Mouse (Mus musculus): ENCODE results near the gene Trp53i13.

DNA sequence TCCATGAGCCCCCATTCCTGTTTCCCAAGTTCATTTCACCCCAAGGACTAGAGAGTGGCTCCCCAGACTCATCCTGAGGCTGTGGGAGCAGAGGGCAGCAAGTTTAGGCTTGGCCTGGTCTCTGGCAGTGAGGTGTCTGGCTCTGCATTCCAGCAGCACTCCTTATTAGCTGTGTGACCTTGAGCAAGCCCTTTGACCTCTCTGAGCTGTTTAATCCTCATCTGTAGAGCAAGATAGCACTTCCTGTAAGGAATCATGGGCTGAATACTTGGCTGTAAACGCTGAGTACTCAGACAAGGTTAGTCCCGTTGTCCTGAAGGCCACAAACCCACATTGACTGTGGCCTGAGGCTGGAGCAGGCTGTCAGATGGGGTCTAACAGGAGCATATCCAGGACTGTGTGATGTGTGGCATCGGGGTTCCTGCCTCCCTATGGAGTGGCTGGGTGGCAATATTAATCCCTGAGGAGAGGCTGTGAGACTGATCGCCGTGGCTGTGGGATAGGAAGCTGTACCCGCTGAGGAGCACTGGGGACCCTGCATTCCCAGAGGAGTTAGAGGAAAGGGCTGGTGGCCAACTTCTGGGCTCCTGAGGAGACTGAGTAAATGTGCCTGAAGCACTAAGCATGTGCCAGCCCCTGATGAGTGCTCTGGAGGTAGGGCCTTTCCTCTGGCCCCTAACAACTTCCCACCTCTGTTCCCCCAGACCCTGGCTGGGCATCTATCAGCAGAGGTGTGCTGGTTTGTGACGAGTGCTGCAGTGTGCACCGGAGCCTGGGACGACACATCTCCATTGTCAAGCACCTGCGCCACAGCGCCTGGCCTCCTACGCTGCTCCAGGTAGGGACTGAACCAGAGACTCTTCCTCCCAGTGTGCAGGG lies 17.3 kb downstream of the Trp53i13 start:
- no peak for TF ChIP-seq CTCF (IDR thresholded peaks at IDR 0.05)
- TF ChIP-seq POLR2A (IDR thresholded peaks at IDR 0.05; ENCODE audit: insufficient read depth, low read depth, low read length): no peak

All from heart, adult 2 months (tissue).